Mouse (Mus musculus): ENCODE data around the gene Plk5. TPM values are rescaled to one million over a fixed set of nuclear protein-coding genes. Genes with fewer than 3 reads are reported as not detected.

The Plk5 gene
- total and polyA plus RNA-seq, 3 experiments: not detected

- Histone ChIP-seq H3K27ac (ENCODE audit: insufficient read depth, low read depth) (no peak overlapping the region), H3K27me3 (replicated peaks) (peaks cover 35% of the 10 kb centered on the region), H3K4me2 (ENCODE audit: insufficient read depth, low read depth, poor library complexity, severe bottlenecking) (no peak overlapping the region), H3K9ac (ENCODE audit: insufficient read depth, low read depth) (no peak overlapping the region), H3K4me1 (ENCODE audit: control insufficient read depth in 1 of 2, insufficient read depth in 2 of 2) (peaks cover 0 to 11% of the 10 kb centered on the region in 2 experiments; a peak in 2 of 4 replicates), H3K9me3 (replicated peaks; ENCODE audit: low read length) (peaks cover 19% of the 10 kb centered on the region), H3K4me3 (replicated peaks in 1 of 3; ENCODE audit: low read depth in 2 of 3, low read length in 2 of 3, poor library complexity in 1 of 3) (no peak overlapping the region), H3K36me3 (replicated peaks in 1 of 2; ENCODE audit: control insufficient read depth in 1 of 2, insufficient read depth in 1 of 2, low read length in 1 of 2) (no peaks in the 10 kb centered on the region), H3K79me2 (replicated peaks; ENCODE audit: control insufficient read depth, extremely low read depth, insufficient read depth, poor library complexity, severe bottlenecking) (no peaks in the 10 kb centered on the region)
- no peak for DNase-seq (ENCODE audit: extremely low read depth)
- dilution Hi-C loops (cut with MboI; ENCODE audit: extremely low pct_ligation_motif_present, extremely low pct_unique_long_range_greater_than_20kb, low sequenced_read_pairs) (no loop called here), in situ Hi-C loops (cut with MboI; ENCODE audit: low pct_ligation_motif_present, low pct_unique_long_range_greater_than_20kb, low sequenced_read_pairs) (no loop called here)
- TF ChIP-seq ZMIZ1 (IDR thresholded peaks at IDR 0.05; ENCODE audit: low read depth, low read length) (no peak), CHD2 (IDR thresholded peaks at IDR 0.05; ENCODE audit: low read length) (no peak)
Observed at GRCm38 (mm10) chr10:80342305-80342748, 13.9 kb upstream of the Plk5 start.

- dilution Hi-C loops (cut with MboI; ENCODE audit: extremely low pct_ligation_motif_present, extremely low pct_unique_long_range_greater_than_20kb, low sequenced_read_pairs): no loop called here
Observed at GRCm38 (mm10) chr10:80342749-80343424, 13.4 kb upstream of the Plk5 start.

GRCm38 (mm10) chr10:80343425-80343895, 12.8 kb upstream of the Plk5 start:
- dilution Hi-C loops (cut with MboI; ENCODE audit: extremely low pct_ligation_motif_present, extremely low pct_unique_long_range_greater_than_20kb, low sequenced_read_pairs) (no loop called here), in situ Hi-C loops (cut with MboI; ENCODE audit: low pct_ligation_motif_present, low pct_unique_long_range_greater_than_20kb, low sequenced_read_pairs) (no loop called here)
- Histone ChIP-seq H3K4me3 (replicated peaks in 1 of 3; ENCODE audit: low read depth in 2 of 3, low read length in 2 of 3, poor library complexity in 1 of 3) (no peak overlapping the region), H3K9ac (ENCODE audit: insufficient read depth, low read depth) (no peak overlapping the region), H3K4me2 (ENCODE audit: insufficient read depth, low read depth, poor library complexity, severe bottlenecking) (no peak overlapping the region), H3K27me3 (replicated peaks) (peaks cover 37% of the 10 kb centered on the region), H3K4me1 (ENCODE audit: control insufficient read depth in 1 of 2, insufficient read depth in 2 of 2) (peaks cover under 1 to 19% of the 10 kb centered on the region in 2 experiments), H3K79me2 (replicated peaks; ENCODE audit: control insufficient read depth, extremely low read depth, insufficient read depth, poor library complexity, severe bottlenecking) (no peaks in the 10 kb centered on the region), H3K36me3 (replicated peaks in 1 of 2; ENCODE audit: control insufficient read depth in 1 of 2, insufficient read depth in 1 of 2, low read length in 1 of 2) (no peaks in the 10 kb centered on the region), H3K27ac (ENCODE audit: insufficient read depth, low read depth) (no peak overlapping the region), H3K9me3 (replicated peaks; ENCODE audit: low read length) (peaks cover 19% of the 10 kb centered on the region)
- no peak for TF ChIP-seq USF2 (conservative IDR thresholded peaks at IDR 0.05; ENCODE audit: low read depth, low read length)
- no peak for TF ChIP-seq CHD2 (IDR thresholded peaks at IDR 0.05; ENCODE audit: low read length)
- TF ChIP-seq ZKSCAN1 (IDR thresholded peaks at IDR 0.05; ENCODE audit: borderline replicate concordance, low read depth, low read length): no peak
- no peak for TF ChIP-seq E2F4 (IDR thresholded peaks at IDR 0.05; ENCODE audit: insufficient replicate concordance, low read depth, low read length)
- no peak for TF ChIP-seq JUND (conservative IDR thresholded peaks at IDR 0.05; ENCODE audit: low read depth, low read length)
- no peak for TF ChIP-seq GABPA (IDR thresholded peaks at IDR 0.05; ENCODE audit: insufficient replicate concordance, low read depth, low read length)
- no peak for TF ChIP-seq JUN (IDR thresholded peaks at IDR 0.05; ENCODE audit: insufficient read depth, low read depth, low read length)
- no peak for TF ChIP-seq CHD1 (IDR thresholded peaks at IDR 0.05; ENCODE audit: low read depth, low read length)
- no peak for TF ChIP-seq POLR2AphosphoS2 (IDR thresholded peaks at IDR 0.05; ENCODE audit: low read depth, low read length)
- no peak for TF ChIP-seq NRF1 (IDR thresholded peaks at IDR 0.05; ENCODE audit: low read depth, low read length)
- TF ChIP-seq ETS1 (conservative IDR thresholded peaks at IDR 0.05; ENCODE audit: low read depth, low read length): no peak
- no peak for TF ChIP-seq MXI1 (IDR thresholded peaks at IDR 0.05; ENCODE audit: low read depth, low read length)
- TF ChIP-seq MYC (IDR thresholded peaks at IDR 0.05; ENCODE audit: low read depth, low read length): no peak
- no peak for TF ChIP-seq POLR2A (IDR thresholded peaks at IDR 0.05; ENCODE audit: low read depth, low read length)
- no peak for TF ChIP-seq ZNF384 (IDR thresholded peaks at IDR 0.05; ENCODE audit: low read depth, low read length)
- TF ChIP-seq ZMIZ1 (IDR thresholded peaks at IDR 0.05; ENCODE audit: low read depth, low read length): no peak
- TF ChIP-seq SMC3 (IDR thresholded peaks at IDR 0.05; ENCODE audit: low read depth, low read length): no peak
- DNase-seq (ENCODE audit: extremely low read depth): no peak

More at GRCm38 (mm10) chr10:80342749-80343424, 13.4 kb upstream of the Plk5 start:
- TF ChIP-seq RAD21 (IDR thresholded peaks at IDR 0.05; ENCODE audit: low read depth, low read length): no peak
- TF ChIP-seq MAZ (IDR thresholded peaks at IDR 0.05; ENCODE audit: low read depth, low read length): no peak
- TF ChIP-seq ZNF384 (IDR thresholded peaks at IDR 0.05; ENCODE audit: low read depth, low read length): no peak
- TF ChIP-seq NRF1 (IDR thresholded peaks at IDR 0.05; ENCODE audit: low read depth, low read length): no peak
- TF ChIP-seq ZKSCAN1 (IDR thresholded peaks at IDR 0.05; ENCODE audit: borderline replicate concordance, low read depth, low read length): no peak
- TF ChIP-seq ETS1 (conservative IDR thresholded peaks at IDR 0.05; ENCODE audit: low read depth, low read length): no peak
- TF ChIP-seq E2F4 (IDR thresholded peaks at IDR 0.05; ENCODE audit: insufficient replicate concordance, low read depth, low read length): no peak
- no peak for TF ChIP-seq MAX (IDR thresholded peaks at IDR 0.05; ENCODE audit: low read length)
- TF ChIP-seq IRF4 (IDR thresholded peaks at IDR 0.05; ENCODE audit: low read depth, low read length): no peak
- TF ChIP-seq EP300 (IDR thresholded peaks at IDR 0.05; ENCODE audit: low read length): no peak
- TF ChIP-seq MXI1 (IDR thresholded peaks at IDR 0.05; ENCODE audit: low read depth, low read length): no peak
- no peak for TF ChIP-seq ZMIZ1 (IDR thresholded peaks at IDR 0.05; ENCODE audit: low read depth, low read length)
- TF ChIP-seq TCF12 (IDR thresholded peaks at IDR 0.05; ENCODE audit: low read depth, low read length): no peak
- no peak for TF ChIP-seq USF2 (conservative IDR thresholded peaks at IDR 0.05; ENCODE audit: low read depth, low read length)
- TF ChIP-seq SIN3A (IDR thresholded peaks at IDR 0.05; ENCODE audit: low read length): no peak
- no peak overlapping the region for H3K4me2 ChIP-seq (ENCODE audit: insufficient read depth, low read depth, poor library complexity, severe bottlenecking)
- H3K4me3 ChIP-seq (replicated peaks in 1 of 3; ENCODE audit: low read depth in 2 of 3, low read length in 2 of 3, poor library complexity in 1 of 3): no peak overlapping the region
- peaks cover 0 to 15% of the 10 kb centered on the region in 2 experiments; a peak in 2 of 4 replicates for H3K4me1 ChIP-seq (ENCODE audit: control insufficient read depth in 1 of 2, insufficient read depth in 2 of 2)
- H3K36me3 ChIP-seq (replicated peaks in 1 of 2; ENCODE audit: control insufficient read depth in 1 of 2, insufficient read depth in 1 of 2, low read length in 1 of 2): no peaks in the 10 kb centered on the region
- no peak for DNase-seq (ENCODE audit: extremely low read depth)
- no peaks in the 10 kb centered on the region for H3K79me2 ChIP-seq (replicated peaks; ENCODE audit: control insufficient read depth, extremely low read depth, insufficient read depth, poor library complexity, severe bottlenecking)
- no peak overlapping the region for H3K27ac ChIP-seq (ENCODE audit: insufficient read depth, low read depth)
- H3K9me3 ChIP-seq (replicated peaks; ENCODE audit: low read length): peaks cover 19% of the 10 kb centered on the region
- H3K9ac ChIP-seq (ENCODE audit: insufficient read depth, low read depth): no peak overlapping the region
- in situ Hi-C loops (cut with MboI; ENCODE audit: low pct_ligation_motif_present, low pct_unique_long_range_greater_than_20kb, low sequenced_read_pairs): no loop called here
- H3K27me3 ChIP-seq (replicated peaks): peaks cover 39% of the 10 kb centered on the region

All from CH12.LX (cell line).